Mouse (Mus musculus): Measurements from ENCODE around the gene Zg16.

DNA sequence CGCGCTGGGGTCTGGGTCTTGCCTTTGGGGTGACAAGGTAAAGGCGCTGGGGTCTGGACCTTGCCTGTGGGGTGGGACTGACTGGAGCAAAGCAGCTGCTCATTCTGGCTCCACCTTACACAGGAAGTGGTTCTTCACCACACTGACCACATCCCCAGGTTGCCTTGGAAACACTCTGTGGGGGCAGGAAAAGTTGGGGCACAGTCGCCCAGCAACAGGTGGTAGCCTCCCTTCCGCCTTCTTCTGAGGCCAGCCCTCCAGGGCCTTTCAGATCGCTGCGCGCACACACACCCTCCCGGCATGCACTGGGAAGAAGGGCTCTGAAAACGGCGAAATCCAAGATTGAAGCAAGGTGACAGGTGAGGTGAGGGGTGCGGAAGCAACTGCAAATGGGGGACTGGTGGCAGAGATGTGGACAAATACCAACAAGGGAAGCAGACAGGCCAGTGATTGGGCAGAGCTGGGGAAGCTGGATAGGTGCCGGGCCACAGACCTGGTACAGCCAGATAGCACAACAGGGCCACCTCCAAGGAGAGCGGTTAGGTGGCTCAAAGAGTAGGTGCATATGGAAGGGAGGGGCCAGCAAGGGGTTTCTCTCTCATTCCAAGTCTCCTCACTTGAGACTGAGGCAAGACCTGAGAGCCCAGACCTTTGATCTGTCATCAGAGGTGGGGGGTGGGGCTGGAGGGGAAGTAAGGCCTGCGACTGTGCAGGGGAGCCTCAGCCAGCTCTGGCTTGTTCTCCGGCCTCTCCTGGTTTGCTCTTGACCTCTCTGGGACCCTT, 4.2 kb upstream of the Zg16 start, which contains the start of gene AI467606:
- TF ChIP-seq CTCF (IDR thresholded peaks at IDR 0.05) (no peak), EP300 (IDR thresholded peaks at IDR 0.05) (no peak)
